Mouse (Mus musculus): Measurements from ENCODE around the gene Rdx.

The Rdx gene

DNA sequence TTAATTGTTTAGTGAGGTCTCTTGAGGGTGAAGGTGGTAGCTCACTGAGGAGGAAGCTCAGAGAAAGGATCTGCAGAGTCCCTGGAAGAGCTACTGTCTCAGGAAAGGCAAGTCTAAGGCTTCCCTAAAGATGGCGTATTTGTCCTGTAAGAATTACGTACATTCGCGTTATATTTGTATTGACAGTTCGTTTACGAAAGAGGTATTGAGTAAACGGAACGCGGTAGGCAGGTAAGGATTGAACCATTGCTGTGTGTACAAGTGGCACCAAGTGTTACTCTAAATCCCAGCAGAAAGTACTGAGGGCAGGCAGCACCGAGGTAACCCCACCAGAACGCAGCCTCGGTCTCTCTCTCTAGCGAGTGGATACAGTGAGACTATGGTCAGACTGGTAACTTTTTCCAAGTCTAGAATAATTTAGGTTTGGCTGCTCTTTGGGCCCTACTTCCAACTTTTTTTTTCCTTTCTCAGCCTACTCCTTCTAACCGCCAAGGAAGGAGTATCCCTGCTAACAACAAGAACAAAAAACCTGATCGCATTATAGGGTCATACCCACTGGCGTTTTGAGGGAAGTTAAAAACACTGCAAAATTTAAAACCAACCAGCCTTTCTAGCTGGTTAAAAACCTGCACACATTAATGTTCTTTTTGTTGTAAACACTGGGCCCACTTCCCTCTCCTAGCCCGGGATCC, at the start of gene Rdx:
Gene Rdx (plus strand): TSS at position 45 of the 692 bp plus-strand sequence.
- DNase-seq (ENCODE audit: low read depth, low spot score), result no peak

DNA sequence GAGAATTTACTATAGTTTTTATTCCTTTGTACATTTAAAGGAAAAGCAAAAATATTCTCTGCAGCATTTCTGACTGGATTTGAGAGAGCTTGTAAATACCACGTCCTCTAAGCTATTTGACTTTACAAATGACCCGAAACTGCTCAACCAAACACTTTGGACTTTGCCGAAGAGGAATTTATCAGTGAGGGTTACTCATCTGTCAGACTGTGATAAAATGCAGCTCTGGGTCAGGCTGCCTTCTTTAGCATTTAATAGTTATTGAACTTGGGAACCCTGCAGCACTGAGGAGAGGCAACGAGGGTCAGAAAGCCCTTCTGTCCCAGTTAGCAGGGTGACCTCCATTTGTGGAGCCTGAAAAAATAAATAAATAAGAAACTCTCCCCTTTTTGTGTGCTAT, 43.5 kb upstream of the Rdx start:
- no peak for DNase-seq (ENCODE audit: low read depth, low spot score)

DNA sequence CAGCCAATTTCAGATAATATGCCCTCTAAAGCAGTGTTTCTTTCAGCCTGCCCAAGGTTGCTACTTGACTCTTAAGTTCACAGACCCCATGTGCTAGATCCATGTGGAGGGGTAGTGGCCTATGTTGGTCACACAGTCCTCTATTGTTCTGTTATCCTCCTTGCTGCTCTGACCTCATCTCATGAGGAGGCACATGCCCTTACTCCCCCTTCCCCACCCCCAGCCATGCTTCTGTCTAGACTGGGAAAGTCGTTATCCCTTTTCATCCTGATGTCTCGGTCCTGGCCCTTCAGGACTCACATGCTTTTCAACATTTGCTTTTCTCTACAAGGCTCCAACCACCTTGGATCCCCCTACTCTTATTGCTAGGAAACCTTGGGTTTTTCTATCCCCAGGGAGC, 39.6 kb upstream of the Rdx start:
- no peak for DNase-seq (ENCODE audit: low read depth, low spot score)

DNA sequence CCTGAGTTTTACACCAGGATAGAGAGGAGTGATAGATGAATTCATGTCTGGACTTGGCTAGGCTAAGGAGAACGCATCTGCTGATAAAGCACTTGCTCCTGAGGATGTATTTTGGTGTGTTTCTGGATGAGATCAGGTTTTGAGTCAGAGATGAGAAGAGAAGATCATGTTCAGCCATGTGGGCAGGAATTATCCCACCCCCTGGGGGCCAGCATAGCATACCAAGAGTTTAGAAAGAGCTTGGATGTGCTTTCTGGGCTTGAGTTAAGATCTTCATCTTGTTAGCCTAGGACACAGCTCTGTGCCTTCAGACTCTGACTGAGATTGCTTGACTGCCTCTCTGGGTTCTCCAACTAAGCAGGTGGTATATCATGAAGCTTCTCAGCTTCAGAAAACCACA, 38.5 kb upstream of the Rdx start:
- DNase-seq (ENCODE audit: low read depth, low spot score), result no peak

DNA sequence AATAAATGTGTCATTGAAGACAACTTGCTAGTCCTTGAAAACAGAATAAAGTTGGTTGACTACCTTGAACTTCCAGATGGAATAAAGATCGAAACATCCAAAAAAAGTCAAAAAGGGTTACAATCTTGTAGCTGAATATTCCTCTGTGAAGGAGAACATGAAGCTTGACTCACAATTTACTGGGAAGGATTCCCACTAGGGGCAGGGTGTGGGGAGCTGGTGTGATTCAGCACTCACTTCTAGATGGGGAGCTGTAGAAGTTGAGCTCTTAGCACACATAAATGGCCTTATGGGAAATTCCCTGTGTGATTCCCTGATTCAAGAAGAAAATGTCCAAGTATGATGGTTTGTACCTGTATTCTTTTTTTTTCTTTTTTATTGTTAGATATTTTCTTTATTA, 34.7 kb upstream of the Rdx start:
- no peak for DNase-seq (ENCODE audit: low read depth, low spot score)

DNA sequence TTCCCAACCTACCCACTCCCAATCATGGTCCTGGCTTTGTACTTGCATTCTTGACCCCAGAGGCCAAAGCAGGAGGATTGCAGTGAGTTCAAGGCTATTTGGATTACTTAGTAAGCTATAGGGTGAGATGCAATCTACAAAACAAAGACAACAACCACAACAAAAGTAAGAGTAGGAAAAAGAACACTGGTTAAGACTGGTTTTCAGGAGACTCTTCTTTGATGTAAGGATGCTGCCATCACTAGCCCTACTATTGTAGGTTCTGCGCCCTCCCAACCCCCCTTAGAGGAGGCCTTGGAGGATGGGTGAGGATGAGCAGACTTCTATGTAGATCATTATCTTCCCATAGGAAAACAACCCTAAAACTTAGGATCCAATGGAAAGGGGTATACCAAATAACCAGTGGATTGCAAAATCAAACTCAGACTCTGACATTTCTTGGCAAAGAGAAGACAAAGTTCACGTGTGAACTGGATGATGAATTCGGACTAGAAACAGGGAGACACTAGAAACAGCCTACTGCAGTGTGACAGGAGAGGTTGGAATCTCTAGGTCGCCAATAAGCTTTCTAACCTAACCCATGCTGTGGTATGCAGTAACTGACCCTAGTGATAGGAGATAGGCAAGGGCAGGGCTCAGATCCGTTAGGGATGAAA, 34.1 kb upstream of the Rdx start:
- DNase-seq (ENCODE audit: low read depth, low spot score), result no peak

DNA sequence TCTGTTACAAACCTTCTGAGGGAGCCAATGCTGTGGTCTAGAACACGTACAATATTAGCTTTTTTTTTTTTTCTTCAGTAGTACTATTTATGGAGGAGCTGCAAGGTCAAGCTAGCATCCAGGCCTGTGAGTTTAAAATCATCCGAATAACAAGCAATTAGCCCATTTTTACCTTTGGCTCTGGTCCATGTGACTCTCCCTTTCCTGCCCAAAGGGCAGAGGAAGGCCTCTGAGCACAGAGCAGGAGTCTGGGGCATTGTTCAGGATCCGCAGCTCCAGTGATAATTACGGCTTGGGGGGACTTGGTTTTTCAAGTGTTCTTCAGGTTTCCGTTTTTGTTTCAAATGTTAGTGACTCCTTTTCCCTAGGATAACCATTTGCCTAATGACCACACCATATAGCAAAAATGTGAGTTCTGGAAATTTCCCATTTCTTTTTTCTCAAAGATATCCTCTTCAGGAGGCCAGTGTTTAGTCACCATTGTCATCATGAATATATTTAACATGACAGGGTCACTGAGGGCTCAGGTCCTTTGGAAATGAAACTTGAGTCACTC, 33.0 kb upstream of the Rdx start:
- no peak for DNase-seq (ENCODE audit: low read depth, low spot score)

DNA sequence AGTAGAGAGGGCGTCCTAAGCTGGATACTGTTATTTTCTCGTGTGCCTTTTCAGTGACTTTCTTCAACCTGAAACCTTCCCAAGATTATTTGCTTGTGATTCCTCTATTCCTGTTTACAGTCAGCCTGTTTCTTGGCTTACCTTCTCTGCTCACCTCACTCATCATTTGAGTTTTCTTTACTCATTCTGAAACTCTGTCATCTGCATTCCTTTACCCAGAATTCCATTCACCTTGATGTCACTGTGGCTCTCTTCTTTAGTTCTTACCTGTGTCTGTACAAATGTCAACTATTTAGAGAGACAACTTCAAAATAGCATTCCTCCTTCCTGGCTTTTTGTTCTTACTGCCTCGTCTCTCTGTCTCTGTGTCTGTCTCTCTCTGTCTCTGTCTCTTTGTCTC, 29.9 kb upstream of the Rdx start:
- no peak for DNase-seq (ENCODE audit: low read depth, low spot score)

DNA sequence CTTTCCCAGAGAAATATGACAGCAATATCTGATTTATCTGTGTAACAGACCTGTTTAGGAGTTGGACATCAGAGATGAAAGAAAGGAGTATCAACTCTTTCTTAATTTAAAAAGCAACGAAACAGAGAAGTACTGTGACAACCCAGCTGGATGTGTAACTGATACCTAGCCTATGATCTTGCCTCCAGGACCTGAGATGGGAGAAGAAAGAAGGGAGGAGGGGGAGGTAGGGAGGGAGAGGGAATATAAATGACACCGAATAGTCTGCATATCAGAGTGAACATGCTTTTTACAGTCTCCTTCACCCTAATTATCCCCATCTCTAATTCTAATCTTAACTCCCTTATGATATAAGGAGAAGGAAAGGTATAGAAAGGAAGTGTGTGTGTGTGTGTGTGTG, 29.1 kb upstream of the Rdx start:
- no peak for DNase-seq (ENCODE audit: low read depth, low spot score)

DNA sequence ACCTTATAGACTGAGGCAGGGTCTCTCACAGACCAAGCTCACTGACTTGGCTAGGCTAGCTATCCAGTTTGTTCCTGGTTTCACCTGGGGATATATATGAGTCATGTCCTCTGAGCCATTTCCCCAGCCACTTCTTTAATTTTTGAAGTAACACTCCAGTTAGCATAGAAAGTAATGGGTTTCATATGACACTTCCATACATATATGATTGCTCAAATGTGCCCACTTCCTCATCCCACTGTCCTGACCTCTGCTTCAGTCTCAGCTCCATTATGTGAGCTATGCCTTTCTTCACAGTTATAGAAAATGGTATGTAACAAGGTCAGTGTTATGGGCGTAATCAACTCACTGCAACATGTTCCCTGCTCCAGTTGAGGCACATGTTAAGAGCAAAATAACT, 28.5 kb upstream of the Rdx start:
- no peak for DNase-seq (ENCODE audit: low read depth, low spot score)

DNA sequence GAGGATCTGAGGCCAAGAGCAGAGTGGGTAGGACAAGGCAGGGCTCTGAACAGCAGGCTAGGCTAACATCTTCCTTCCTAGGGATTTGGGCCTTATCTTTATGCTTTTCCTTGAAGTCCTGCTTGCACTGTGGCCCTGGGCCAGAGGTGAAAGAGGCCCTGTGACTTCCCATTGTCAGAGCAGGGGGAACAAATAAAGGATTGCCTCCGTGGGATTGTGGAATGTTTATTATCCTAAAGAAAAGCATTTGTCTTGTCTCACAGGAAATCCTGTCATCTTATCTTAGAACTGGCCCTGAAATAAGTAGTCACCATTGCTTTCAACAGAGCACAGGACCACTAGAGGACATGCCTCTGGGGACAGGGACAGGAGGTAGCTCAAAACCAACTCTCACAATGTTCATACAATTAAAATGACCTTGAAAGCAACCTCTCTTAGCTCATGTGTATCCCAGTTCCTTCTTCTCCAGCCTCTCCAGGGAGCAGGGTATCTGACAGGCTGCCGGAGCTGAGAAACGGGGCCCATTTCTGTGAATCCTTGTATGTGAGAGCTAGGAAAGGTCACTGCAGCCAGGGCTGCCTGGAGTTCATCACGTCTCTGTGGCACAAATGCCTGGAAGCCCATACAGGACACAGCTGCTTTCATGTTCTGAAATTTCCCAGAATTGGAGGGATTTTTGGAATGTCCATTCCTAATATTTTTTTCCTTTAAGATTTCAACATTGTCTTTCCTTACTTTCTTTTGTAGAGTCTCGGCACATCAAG, 19.5 kb upstream of the Rdx start:
- DNase-seq (ENCODE audit: low read depth, low spot score), result no peak

DNA sequence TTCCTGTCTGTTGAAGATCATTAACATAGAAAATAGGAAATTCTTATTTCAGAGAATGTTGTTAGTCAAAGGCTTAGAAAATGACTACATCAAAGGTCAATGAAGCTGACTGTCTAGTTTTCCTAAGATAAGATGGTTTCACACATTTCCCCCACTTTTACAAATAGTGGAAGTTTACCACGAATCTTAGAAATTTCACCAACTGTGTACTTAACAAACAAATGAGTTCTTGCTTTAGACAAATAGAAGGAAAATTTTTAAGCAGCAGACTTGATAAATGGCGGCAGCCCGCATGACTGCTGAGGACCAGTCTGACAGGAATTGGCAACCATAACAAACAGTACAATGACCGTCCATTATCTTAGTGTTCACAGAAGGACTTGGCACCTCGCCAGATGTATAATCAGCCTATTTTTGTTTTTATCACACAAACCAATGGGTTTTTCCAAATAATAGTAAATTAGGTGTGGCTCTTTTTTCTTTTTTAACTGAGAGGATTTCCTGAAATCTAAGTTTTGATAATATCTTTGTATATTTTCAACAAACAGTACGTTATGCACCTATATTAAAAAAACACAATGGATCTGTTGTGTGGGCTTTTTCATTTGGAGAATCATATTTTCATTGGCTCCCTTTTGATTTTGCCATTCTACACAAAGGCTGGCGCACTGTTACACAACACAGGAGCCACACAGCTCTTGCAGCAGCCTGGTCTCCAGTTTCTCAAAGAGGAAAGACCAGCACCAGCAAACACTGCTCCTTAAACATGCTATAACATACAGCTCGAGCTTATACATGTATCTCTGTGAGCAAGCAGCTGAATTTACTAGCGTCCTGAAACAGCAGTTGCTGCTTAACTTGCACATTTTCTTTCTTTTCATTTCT, 18.2 kb upstream of the Rdx start:
- DNase-seq (ENCODE audit: low read depth, low spot score), result no peak

DNA sequence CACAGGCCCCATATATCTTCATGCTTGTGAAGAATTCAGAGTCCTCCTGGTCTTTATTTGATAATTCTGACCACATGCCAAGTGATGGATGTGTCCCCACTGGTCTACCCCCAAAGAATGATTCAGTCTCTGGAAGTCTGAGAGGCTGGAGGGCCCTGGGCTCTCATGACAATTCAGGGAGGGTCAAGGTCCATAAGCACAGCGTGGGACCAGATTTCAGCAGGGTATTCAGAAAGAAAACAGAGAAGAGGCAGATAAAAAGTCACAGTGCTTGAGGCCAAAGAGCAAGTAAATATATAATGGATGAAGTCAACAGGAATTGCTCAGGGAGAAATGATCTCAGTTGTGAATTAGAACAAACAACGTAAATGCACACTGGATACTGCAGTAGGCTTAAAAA, 15.5 kb upstream of the Rdx start:
- DNase-seq (ENCODE audit: low read depth, low spot score), result no peak

DNA sequence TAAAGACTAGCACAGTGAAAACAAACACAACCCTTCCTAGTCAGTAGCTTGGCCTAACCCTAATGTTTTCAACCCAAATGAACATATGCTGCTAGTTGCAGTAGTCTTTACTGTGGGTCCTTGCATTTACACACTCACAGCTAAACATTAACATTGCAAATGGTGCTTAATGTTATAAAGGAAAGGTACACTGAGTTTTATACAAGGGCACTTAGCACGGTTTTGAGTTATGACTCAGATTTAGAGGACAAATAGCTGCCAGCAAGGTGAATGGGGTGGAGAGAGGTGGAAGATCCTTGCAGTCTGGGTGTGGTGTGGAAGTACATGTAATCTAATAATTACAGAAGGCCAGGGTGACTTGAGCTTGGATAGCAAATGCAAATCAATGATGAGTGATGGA, 9.5 kb upstream of the Rdx start:
- DNase-seq (ENCODE audit: low read depth, low spot score), result no peak

DNA sequence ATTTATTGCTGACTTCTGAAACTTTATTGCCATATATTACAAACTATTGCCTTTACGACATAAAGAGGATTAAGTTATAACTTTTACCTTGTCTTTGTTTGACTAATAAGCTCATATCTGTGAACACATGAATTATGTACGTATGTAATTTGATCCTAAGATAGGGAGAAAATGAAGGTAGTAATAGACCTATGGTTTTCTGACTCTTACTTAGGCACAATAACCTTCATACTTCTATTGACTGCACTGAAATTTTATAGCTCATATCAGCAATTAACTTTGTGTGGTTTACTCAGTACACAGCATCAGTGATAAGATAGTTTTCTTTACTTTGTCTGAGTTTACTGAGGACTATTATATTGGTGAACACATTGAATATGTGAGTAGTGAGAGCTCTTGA, 5.3 kb upstream of the Rdx start:
- no peak for DNase-seq (ENCODE audit: low read depth, low spot score)

DNA sequence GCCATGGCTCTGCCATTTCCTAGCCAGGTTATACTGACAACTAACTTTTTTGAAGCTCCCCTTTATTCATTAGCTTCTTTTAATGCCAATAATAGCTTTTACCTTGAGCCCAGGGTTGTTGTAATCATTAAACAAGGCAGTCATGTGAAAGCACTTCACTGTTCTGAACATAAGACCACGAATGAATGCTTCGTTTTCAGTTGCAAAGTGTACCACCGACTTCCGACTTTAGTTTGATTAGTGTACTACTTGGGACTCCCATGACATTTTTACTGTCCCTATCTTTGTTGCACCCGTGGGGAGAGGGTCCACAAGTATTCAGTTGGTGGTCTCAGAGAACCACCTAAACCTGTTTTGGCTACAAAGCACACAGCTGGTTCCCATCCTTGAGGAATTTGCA, 287 bp upstream of the Rdx start:
- no peak for DNase-seq (ENCODE audit: low read depth, low spot score)

DNA sequence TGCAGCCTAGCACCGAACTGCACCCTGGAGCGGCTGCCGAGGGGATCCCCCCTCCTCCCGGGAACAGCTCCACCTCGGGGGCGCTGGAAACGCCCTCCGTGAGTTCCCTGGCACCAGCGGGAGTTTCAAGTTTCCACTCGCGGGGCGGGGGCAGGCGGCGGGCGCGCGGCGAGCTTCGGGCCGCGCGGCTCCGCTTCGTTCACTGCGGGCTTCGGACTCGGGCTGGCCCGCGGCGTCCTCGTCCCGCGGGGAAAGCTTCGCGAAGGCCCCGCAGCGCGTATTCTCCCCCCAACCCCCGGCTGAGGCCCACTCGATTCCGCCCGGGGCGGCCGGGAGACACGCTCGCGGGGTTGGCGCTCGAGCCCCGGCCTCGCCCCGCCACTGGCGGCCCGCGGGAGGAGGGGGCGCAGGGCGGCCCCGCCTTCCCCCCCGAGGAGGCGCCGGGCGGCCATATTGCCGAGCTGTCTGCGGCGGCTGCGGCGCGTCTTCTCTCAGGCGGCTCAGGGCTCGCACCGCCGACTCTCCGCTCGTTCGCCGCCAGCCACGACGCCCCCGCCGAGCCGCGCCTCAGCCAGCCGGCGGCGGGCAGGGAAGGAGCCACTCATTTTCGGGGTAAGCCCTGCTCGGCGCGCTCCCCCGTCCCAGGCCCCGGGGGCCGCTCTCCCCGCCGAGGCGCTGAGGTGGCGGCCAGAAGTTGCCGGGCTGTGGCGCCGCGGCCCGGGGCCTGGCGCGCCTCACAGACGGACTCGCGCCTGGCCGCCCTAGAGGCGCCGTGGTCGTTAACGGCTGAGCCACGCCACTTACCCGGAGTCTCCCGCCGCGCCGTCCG, 1.1 kb downstream of the Rdx start:
- DNase-seq (ENCODE audit: low read depth, low spot score), result peak; percentile 55

DNA sequence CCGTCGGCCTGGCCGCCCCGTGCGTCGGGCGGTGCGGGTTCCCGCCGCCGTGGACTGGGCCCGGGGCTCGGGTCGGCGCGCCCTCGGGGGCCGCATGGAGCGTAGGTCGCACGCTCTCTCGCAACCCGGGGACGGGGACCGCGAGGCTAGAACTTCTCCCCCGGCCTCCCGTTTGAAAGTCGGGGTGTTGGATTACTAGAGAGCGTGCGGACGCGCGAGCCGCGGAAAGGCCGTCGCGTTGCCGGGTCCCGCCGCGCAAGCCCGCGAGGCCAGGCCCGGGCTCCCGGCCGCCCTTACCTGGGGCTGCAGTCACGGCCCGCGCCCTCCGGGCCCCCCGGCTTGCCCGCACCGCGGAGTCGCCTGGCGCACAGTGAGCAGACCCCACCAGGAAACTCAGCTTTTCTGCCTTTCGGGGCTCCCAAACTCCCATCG, 1.7 kb downstream of the Rdx start:
- no peak for DNase-seq (ENCODE audit: low read depth, low spot score)

DNA sequence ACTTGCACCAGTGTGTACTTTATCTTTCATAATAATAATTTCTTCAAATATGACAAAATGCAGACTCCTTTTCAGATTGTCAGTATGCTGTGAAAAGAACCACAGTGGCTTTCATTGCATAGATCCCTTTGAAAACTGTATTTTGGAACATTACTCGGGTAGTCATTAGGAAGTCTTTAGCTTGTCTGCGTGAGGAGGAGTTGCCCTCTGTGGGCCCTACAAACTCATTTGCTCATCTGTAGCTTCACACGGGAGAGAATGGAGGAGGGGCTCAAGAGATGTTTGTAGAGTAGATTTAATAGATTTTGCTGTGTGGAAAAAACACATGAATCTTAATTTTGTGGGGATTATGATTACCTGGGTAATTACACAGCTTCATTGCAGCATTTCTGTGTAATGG, 2.6 kb downstream of the Rdx start:
- DNase-seq (ENCODE audit: low read depth, low spot score), result no peak

DNA sequence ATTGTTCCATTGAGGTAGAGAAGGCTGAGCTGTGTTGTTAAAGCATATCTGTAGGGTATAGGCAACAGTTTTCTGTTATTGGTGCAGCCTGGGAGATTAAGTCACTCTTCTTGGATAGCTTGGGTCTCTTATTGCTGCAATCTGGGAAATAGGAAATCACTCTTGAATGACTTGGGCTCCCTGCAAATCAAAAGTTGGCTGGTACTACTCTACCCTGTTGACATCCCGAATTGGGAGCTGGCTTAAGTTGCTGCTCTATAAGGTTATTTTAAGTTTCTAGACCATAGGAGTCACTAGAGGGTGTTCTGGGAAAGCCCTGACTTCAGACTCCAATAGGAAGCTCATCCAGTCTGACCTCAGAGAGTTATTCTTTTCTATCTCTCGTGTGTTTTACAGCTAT, 3.4 kb downstream of the Rdx start:
- DNase-seq (ENCODE audit: low read depth, low spot score), result no peak

DNA sequence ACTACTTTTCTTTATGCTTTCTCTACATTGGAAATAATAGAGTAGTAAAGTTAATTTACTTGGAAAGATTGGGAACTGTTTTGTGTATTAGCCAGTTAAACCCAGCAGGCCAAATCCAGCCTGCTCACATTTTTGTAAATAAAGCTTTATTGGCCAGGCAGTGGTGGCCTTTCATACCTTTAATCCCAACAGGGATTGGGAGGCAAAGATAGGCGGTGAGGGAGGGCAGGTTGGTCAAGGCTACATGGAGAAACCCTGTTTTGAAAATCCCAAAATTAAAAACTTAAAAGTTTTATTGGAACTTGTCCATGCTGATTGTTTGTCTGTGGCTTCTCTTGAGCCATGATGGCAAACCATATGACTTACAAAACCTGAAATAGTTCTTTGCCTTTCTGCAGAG, 5.2 kb downstream of the Rdx start:
- no peak for DNase-seq (ENCODE audit: low read depth, low spot score)

Measured in brain, embryonic 18.5 days (tissue).